Mouse (Mus musculus) NIH3T3 (cell line): ENCODE data around the gene G6pdx.

Source experiments
- DNase-seq: peaks from one replicate; pipeline ENCODE4 v3.0.0-alpha.2; 2012; ENCODE audit warnings: low read depth

Gene G6pdx

DNA sequence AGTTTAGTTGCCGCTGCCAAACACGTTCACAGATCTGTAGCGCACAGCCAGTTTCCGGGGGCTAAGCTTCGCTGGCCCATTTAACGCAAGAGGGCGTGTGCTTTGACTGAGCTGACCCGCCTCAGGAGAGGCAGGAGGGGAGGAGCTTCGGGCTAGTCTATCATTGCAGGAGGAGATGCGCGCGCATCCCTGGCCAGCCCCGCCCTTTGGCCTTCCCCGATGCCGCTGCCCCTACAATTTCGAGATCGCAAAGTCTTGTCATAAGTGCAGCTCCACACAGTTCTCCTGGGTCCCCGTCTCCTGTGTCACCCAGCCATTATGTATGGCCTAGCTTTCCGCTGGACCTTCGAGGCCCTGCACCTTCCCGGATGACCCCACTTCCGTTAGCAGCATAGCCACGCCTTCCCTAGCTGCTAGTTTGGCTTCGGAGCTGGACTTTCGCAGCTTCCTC, at the start of gene G6pdx:
G6pdx (minus strand) TSS at position 369 of the 451 bp plus-strand sequence.
- DNase-seq, result peak; percentile 91

DNA sequence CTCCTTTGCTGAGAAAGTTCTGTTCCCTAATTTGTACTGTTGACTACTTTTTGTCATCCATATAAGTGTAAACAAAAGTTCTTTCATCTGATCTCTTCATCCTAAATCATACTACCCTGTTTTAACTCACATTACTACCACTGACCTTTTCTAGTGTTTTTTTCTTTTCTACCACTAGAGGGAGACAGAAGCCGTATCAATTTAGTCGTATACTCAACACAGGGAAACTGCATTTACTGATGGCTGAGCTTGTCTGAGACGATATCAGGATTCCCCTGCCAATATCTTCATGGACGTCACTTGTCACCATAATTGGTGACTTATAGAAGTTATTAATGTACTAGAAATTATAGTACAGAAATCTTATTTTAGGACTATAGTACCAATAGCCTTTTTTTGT, 23.8 kb upstream of the G6pdx start:
- peak; percentile 65 for DNase-seq

GRCm38 (mm10) chrX:74451157-74451912, 22.3 kb upstream of the G6pdx start:
- DNase-seq, result no peak

DNA sequence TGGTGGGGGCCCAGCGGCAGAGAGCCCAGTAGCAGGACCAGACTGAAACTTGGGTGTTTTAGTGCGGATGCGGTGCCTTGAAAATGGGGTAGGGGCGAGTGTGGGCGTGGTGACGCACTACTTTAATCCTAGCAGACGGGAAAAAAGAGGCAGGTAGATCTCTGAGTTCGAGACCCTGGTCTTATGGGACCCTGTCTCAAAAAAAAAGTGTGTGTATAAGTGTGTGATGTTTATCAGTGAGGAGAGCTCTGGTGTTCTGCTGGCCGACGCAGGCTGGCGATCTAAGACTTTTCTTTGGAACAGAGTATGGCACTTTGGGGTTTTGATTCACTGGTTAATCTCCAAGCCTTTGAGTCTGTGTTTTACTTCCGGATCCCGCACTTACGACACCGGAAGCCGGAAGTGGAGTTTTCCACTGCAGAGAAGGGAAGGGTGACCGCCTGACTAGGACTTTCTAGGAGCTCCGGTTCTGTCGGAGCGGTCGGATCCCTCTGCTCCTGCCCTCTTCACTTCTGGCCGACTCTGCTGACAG, 362 bp upstream of the G6pdx start:
- peak; percentile 80 for DNase-seq

GRCm38 (mm10) chrX:74428146-74428825, 708 bp downstream of the G6pdx start:
- DNase-seq, result peak; percentile 52

DNA sequence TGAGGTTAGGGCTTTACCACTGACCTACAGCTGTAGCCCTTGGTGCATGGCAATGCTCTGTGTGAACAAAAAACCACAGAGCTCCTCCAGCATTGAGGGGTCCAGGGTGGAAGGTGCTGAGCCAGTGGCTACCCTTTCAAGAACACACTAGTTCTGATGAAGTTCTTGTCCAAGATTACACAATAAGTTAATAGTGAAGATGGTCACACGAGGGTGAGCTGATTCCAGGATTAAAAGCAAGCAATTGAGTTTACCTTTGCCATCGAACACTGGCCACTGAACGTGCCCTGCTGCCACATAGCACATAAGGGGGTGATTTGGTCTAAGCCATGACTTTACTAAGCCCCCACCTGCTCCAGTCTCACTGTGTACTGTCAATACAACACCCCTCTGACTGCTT, 1.9 kb downstream of the G6pdx start:
- DNase-seq, result no peak

- DNase-seq, result peak; percentile 3
Observed at GRCm38 (mm10) chrX:74426256-74426655, 2.7 kb downstream of the G6pdx start.

GRCm38 (mm10) chrX:74425195-74425594, 3.8 kb downstream of the G6pdx start:
- DNase-seq, result peak; percentile 70

DNA sequence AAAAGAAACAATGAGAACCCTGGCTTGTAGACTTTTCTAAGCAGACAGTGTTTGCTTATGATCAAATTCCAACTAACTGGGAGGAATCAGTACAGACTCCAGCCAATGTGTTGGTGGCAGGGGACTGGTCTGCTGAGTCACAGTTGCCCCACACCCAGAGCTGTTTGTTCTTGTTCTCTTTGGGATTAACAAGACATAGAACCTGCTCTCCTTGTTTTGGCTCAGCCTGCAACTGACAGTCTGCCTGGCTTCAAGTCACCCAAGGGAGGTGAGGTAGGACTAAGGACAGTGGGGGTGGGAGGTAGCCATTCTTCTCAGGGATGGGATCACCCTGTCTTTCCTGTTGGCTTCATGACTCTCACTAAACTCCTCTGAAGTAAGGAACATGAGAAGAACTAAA, 4.6 kb downstream of the G6pdx start:
- peak; percentile 14 for DNase-seq

DNA sequence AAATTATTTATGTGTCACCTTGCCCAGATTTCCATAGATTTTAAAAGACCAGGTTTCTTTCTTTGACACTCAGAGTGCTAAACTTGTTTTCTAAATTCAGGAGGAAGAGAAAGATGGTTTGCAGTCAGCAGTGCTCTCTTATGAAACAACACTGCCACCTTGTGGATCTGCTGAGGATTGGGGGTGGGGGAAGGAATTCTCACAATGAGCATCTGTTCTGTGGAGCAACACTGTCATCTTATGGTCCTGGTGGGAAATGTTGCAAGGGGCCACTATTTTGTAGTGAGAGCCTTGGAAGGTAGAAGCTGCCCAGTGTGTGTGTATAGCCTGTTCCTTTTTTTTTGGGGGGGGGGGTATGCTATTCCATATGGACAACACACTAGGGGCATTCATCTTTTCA, 15.6 kb downstream of the G6pdx start:
- DNase-seq, result peak; percentile 85

- no peak for DNase-seq
Observed at GRCm38 (mm10) chrX:74408340-74408739, 20.7 kb downstream of the G6pdx start.

- peak; percentile 68 for DNase-seq
Observed at GRCm38 (mm10) chrX:74400136-74400535, 28.9 kb downstream of the G6pdx start.

DNA sequence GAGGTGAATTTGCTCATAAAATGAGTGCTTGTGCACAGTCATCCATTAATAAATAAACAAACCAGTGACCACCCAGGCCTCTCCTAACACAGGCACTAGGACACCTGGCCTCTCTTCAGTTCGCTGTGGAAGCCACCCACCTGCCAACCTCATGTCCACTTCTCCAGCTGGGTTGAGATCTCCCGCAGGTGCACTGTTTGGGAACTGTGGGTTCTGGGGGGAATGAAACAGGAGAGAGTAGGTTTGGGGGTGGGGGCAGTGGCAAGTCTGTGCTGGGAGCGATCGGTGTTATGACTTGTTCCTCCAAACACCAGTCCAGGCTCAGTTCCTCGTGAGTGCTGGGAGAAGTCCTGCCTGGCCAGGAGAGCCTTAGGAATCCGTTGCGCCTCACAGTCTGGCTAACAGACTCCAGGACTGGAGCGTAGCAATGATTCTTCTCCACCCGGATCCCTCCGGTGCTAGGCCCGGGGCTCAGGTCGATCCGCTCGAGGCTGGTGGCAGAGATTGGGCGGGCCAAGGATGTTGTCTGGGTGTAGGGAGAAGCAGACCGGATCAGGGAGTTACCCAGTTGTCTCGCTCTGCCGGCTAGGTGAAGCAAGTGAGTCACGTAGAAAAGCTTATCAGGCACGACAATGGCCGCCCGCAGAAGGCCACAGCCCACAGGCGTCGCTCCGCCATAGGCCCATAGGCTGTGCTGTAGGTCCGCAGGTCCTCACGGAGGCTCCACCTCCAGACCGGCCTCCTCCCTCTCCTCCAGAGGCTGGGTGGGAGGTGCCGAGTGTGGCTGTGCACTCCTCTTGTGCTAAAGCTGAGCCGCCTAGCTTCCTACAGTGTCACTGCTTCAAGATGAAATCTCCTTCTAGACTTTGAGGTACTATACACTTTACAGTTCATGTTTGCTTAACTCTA, 36.2 kb downstream of the G6pdx start, which contains the start of the genes Fam3a and Ikbkg:
Fam3a (minus strand) TSS at position 738 of the 909 bp plus-strand sequence.
Ikbkg (plus strand) TSS at position 756 of the 909 bp plus-strand sequence.
- peak; percentile 90 for DNase-seq

DNA sequence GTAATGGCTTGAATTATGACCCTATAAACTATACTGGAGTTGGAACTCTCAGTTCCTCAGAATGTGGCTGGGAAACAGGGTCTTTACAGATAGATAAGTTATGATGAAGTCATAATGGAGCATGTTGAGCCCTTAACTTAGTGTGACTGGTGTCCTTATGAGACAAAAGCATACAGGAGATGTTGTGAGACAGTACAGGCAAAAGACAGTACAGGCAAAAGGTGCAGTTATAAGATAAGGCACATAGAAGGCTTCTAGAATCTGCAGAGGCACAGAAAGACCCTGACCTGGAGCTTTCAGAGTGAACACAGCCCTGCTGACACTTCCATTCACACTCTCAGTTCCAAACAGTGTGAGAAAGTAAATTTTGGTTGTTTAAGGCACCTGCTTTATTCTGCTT, 40.8 kb downstream of the G6pdx start:
- DNase-seq, result no peak

DNA sequence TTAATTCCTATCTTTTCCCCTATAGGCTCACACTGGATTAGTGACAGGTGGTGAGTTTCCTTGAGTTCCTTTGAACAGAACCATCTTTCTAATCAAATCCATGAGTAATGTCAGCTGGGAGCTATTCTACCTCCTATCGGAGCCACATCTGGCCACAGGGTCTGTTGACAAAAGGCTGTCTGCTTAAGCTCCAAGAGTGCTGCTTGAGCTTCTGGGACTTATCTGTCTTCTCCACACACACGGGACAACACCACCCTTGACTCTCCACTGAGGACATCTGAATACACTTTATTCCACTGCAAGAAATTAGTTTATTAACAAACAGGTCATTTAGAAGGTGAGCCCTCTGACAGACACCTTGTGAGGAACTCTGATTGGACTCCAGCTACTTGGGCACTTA, 44.5 kb downstream of the G6pdx start:
- DNase-seq, result no peak

DNA sequence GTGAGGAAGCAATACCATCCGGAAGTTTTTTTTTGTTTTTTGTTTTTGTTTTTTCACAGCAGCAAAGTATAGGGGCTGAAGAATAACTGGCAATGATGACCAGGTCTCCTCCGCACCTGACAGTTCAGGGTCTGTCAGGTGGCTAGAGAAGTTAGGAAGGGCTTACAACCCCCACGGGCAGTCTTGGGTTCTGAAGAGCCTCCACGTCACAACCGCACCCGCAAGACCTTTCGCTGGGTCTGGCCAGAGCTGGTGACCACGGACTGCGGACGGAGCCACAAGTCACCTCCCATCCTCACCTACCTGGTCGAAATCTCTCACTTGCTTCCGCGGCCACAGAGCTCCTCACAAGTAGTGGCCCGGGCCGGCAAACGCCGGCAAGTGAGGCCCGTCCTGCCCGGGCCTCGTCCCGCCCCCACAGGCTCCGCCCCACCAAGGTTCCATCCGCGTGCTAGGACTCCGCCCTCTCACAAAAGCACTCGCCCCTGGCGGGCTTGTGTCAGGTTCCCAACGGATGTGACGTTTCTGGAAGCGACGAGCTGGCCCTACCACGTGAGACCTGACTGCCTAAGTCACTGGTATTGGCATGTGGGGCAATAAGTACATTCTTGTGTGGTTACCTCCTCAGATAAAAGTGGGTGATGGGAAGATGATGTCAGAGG, 56.0 kb downstream of the G6pdx start, which contains the start of the genes Ubl4a and Slc10a3:
Ubl4a (minus strand) TSS at position 331 of the 662 bp plus-strand sequence.
Slc10a3 (minus strand) TSS at position 462 of the 662 bp plus-strand sequence.
- DNase-seq, result peak; percentile 93

GRCm38 (mm10) chrX:74368209-74368909, 60.6 kb downstream of the G6pdx start:
- DNase-seq, result peak; percentile 76

DNA sequence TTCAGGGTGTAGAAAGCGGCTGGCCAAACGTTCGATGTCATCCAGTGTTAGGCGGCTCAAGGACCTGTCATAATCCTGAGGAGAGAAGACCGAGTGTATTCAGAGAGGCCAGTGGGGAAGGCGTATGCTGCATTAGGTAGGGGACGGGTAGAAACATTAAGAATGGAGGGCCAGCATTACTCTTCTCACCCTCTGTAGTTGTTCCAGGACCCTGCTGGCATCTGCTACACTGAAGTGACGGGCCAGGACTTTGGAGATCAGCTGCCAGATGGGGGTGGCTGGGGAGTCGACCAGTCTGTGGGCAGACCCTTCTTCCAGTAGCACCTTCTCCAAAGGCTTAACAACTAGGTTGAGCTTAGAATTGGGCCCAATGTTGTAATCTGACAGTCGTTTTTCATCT, 61.5 kb downstream of the G6pdx start:
- no peak for DNase-seq
